In the genomic region with DNA sequence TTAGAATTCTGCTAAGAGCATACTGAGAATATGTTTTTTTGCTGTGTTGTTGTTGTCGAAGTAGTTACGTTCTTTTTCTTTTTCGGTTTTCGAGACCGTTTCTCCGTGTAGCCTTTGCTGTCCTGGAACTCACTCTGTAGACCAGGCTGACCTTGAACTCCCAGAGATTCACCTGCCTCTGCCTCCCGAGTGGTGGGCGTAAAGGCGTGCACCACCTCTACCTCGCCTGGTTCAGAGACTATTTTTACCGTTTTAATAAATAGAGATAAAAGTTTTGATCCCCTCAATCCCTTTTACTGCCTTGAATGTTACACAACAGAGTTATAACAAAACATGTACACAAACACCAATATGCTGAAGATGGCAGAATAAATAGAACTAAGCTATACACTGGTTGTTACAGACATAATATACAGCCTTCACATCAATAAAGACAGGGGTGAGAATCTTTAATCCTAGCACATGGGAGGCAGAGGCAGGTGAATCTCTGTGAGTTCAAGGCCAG, we compare ENCODE assay signal across 8 mouse cellular contexts. TPM values are rescaled to one million over a fixed set of nuclear protein-coding genes. Genes with fewer than 3 reads are reported as not detected.
DNase-seq lines count a peak whose midpoint lies in the region; ATAC-seq and TF ChIP-seq lines count a peak whose summit lies in the region.

No protein-coding gene starts in this region.

- H3K27me3 ChIP-seq in heart, embryonic 15.5 days = no peaks in the 10 kb centered on the region
- H3K27me3 ChIP-seq in G1E (ENCODE audit: insufficient read depth, low read length) = peaks cover 17% of the 10 kb centered on the region; the same call in 1 of the 2 replicates
- H3K27me3 ChIP-seq in hindbrain, embryonic 10.5 days (ENCODE audit: insufficient read depth, poor library complexity, severe bottlenecking) = peaks cover 11% of the 10 kb centered on the region; the same call in 1 of the 2 replicates

- 0 out of 2 replicates have a peak, but pooled peaks cover 3% of the 10 kb centered on the region for H3K4me1 ChIP-seq in heart, embryonic 15.5 days (replicated peaks)
- H3K4me1 ChIP-seq in G1E (ENCODE audit: insufficient read depth, low read depth, low read length) = peaks cover 12% of the 10 kb centered on the region
- H3K4me1 ChIP-seq in hindbrain, embryonic 10.5 days (replicated peaks) = peaks cover 20% of the 10 kb centered on the region

- H3K9me3 ChIP-seq in heart, embryonic 15.5 days (replicated peaks) = no peaks in the 10 kb centered on the region
- H3K9me3 ChIP-seq in G1E (replicated peaks) = no peaks in the 10 kb centered on the region
- H3K9me3 ChIP-seq in hindbrain, embryonic 10.5 days = no peaks in the 10 kb centered on the region

- ATAC-seq in heart, embryonic 15.5 days (replicated peaks; ENCODE audit: insufficient number of reproducible peaks, insufficient read depth, low FRiP score, low read depth) = no peak
- ATAC-seq in G1E (ENCODE audit: extremely low read depth, insufficient number of reproducible peaks, low FRiP score, poor library complexity, severe bottlenecking) = no peak

- H3K4me3 ChIP-seq in heart, embryonic 15.5 days = peak overlapping the region; percentile 48
- H3K4me3 ChIP-seq in G1E (ENCODE audit: low read depth, low read length) = peak overlapping the region; percentile 52; the same call in 1 of the 2 replicates
- H3K4me3 ChIP-seq in hindbrain, embryonic 10.5 days = peak overlapping the region; percentile 56
- peak overlapping the region; percentile 33 for H3K4me3 ChIP-seq in macrophage (ENCODE audit: inconsistent target)

- DNase-seq in heart, adult 18-20 months = no peak
- no peak for DNase-seq in G1E (ENCODE audit: low spot score)
- no peak for DNase-seq in hindbrain, embryonic 10.5 days (ENCODE audit: low spot score)
- DNase-seq in right cerebral cortex, postnatal 36 days (ENCODE audit: low spot score in 2 of 2) = no peak
- no peak for DNase-seq in spleen, postnatal 4 days (ENCODE audit: low spot score in 2 of 2)
- no peak for DNase-seq in adrenal gland, adult (ENCODE audit: inconsistent age in 2 of 2, low spot score in 1 of 2)

- H3K79me2 ChIP-seq in macrophage (ENCODE audit: inconsistent target) = no peaks in the 10 kb centered on the region

- peak overlapping the region; percentile 49 for H3K9ac ChIP-seq in heart, embryonic 15.5 days

- H3K4me2 ChIP-seq in heart, embryonic 15.5 days = peak overlapping the region; percentile 74

- no peak for TF ChIP-seq CTCF in G1E (IDR thresholded peaks at IDR 0.05; ENCODE audit: low read depth, low read length)

- no peaks in the 10 kb centered on the region for H3K36me3 ChIP-seq in heart, embryonic 15.5 days
- H3K36me3 ChIP-seq in G1E (replicated peaks) (no peaks in the 10 kb centered on the region), macrophage (ENCODE audit: inconsistent target) (no peaks in the 10 kb centered on the region)
- H3K36me3 ChIP-seq in hindbrain, embryonic 10.5 days = no peaks in the 10 kb centered on the region

- peak overlapping the region; percentile 46; the same call in 1 of the 2 replicates for H3K27ac ChIP-seq in heart, embryonic 15.5 days
- peak overlapping the region; percentile 83 for H3K27ac ChIP-seq in hindbrain, embryonic 10.5 days
- H3K27ac ChIP-seq in macrophage = peak overlapping the region; percentile 31; the same call in 1 of the 2 replicates

- 53% methylated on average over 11 of the region's 11 CpGs for WGBS in heart, embryonic 15.5 days
- WGBS in hindbrain, embryonic 10.5 days = 57% methylated on average over 11 of the region's 11 CpGs
- 62% methylated on average over 11 of the region's 11 CpGs for WGBS in macrophage (ENCODE audit: missing documents)

RNA-seq across cellular contexts. Expression of a gene that starts 14.1 kb away (rescaled TPM):
- 78.5 and 85.9 TPM in 2 replicates for polyA plus RNA-seq in heart, embryonic 15.5 days (2015; fragmentation: Nextera tagmentation; extraction: Ambion mirVana)
- 10 to 100 TPM; 31.3 to 34.7 TPM for total RNA-seq in heart, adult 18-20 months (2021)
- total RNA-seq in G1E (2014; fragmentation: Nextera tagmentation) (232 and 244 TPM in 2 replicates), G1E (2017) (142 and 177 TPM in 2 replicates)
- polyA plus RNA-seq in G1E (2012) (285 and 393 TPM in 2 replicates), macrophage (2018) (34.3 to 45.3 TPM (median 41.5 TPM) in 3 replicates)
- 188 and 221 TPM in 2 replicates for polyA plus RNA-seq in hindbrain, embryonic 10.5 days (2016; fragmentation: Nextera tagmentation; extraction: Ambion mirVana)
- 100 to 1,000 TPM; 115 to 389 (median 207) TPM for total RNA-seq in macrophage (2018; cell fraction: chromatin; rRNA removed)
- total RNA-seq in macrophage (2018; cell fraction: cytosol; rRNA removed) = 10 to 100 TPM; 32.6 to 49.6 (median 39.0) TPM
- total RNA-seq in macrophage (2018; cell fraction: nucleus; rRNA removed) = 100 to 1,000 TPM in 21 of 26 experiments, 10 to 100 TPM in 5; 86.0 to 223 (median 129) TPM

Comparison
In these comparisons a context has a peak if more than half of its experiments do, and no peak if none do; other contexts are left out.
1. H3K27ac ChIP-seq: peak in every context shown above with its lines; median percentile 83 in hindbrain, embryonic 10.5 days; 46 in heart, embryonic 15.5 days; 31 in macrophage.